Mouse (Mus musculus) embryonic facial prominence, embryonic 13.5 days (tissue): Measurements from ENCODE around the gene Olfr464. TPM values are rescaled to one million over a fixed set of nuclear protein-coding genes. Genes with fewer than 3 reads are reported as not detected.
"Not testable (repeated sequence)": the region's sequence is repeated elsewhere in the genome, so short reads cannot be mapped to it uniquely, and the experiment has no call there.

Source experiments
- ATAC-seq: fragments of 200-750 bp; cut with Nextera tagmentation; 2 replicates; pipeline ENCODE4 v1.8.0; 2017; ENCODE audit warnings: low read depth; ENCODE audit not compliant: insufficient number of reproducible peaks, insufficient read depth, low FRiP score, low TSS enrichment
- H3K27ac ChIP-seq: fragments of 300-500 bp; sonication (generic); 2 replicates; pipeline ENCODE4 v1.5.1; 2015; ENCODE audit warnings: moderate library complexity, mild to moderate bottlenecking, inconsistent platforms
- H3K27me3 ChIP-seq: fragments of 300-500 bp; sonication (generic); 2 replicates; pipeline ENCODE4 v1.6.1; 2015; ENCODE audit warnings: mild to moderate bottlenecking, inconsistent platforms
- H3K36me3 ChIP-seq: fragments of 300-500 bp; sonication (generic); 2 replicates; pipeline ENCODE4 v1.6.1; 2015; ENCODE audit warnings: mild to moderate bottlenecking, inconsistent platforms
- H3K4me1 ChIP-seq: fragments of 300-500 bp; sonication (generic); 2 replicates; pipeline ENCODE4 v1.6.1; 2015; ENCODE audit warnings: inconsistent platforms
- H3K4me2 ChIP-seq: fragments of 300-500 bp; sonication (generic); 2 replicates; pipeline ENCODE4 v1.6.1; 2015; ENCODE audit warnings: moderate library complexity, mild to moderate bottlenecking, inconsistent platforms
- H3K4me3 ChIP-seq: fragments of 300-500 bp; sonication (generic); 2 replicates; pipeline ENCODE4 v1.5.1; 2015; ENCODE audit warnings: mild to moderate bottlenecking, inconsistent platforms
- H3K9ac ChIP-seq: fragments of 300-500 bp; sonication (generic); 2 replicates; pipeline ENCODE4 v1.6.1; 2015; ENCODE audit warnings: mild to moderate bottlenecking, inconsistent platforms
- H3K9me3 ChIP-seq: fragments of 300-500 bp; sonication (generic); 2 replicates; pipeline ENCODE4 v1.6.1; 2016; ENCODE audit warnings: inconsistent platforms
- WGBS: fragments of 180-500 bp; shearing (Covaris S2); methylation state at CpG from one replicate; pipeline ENCODE4 v1.1.7; 2015; ENCODE audit warnings: mixed read lengths; 5-methylcytosine and 5-hydroxymethylcytosine counted together
- polyA plus RNA-seq: library from polyadenylated mRNA; unstranded; fragments of >200 nt; fragmentation: Nextera tagmentation; extraction: Ambion mirVana; gene quantifications from 2 replicates; pipeline ENCODE4 v1.2.1, GENCODE M21; 2015

Gene Olfr464
- polyA plus RNA-seq, 1 experiment from 2014 or later, result not detected

- Histone ChIP-seq H3K27me3 (no peaks in the 10 kb centered on the region), H3K4me1 (no peaks in the 10 kb centered on the region), H3K4me3 (no peak overlapping the region), H3K27ac (no peak overlapping the region), H3K4me2 (no peak overlapping the region), H3K9me3 (no peaks in the 10 kb centered on the region), H3K9ac (no peak overlapping the region), H3K36me3 (no peaks in the 10 kb centered on the region)
- no peak for ATAC-seq
- WGBS, result 84% methylated on average over 1 of the region's 1 CpGs
These were observed 4.8 kb downstream of the Olfr464 start for GRCm38 (mm10) chr11:87916005-87916404.

- H3K9ac ChIP-seq, result no peak overlapping the region
- 73% methylated on average over 3 of the region's 3 CpGs for WGBS
- no peak for ATAC-seq
- no peaks in the 10 kb centered on the region for H3K27me3 ChIP-seq
- H3K4me2 ChIP-seq, result no peak overlapping the region
- no peaks in the 10 kb centered on the region for H3K36me3 ChIP-seq
- H3K4me3 ChIP-seq, result no peak overlapping the region
- H3K27ac ChIP-seq, result no peak overlapping the region
- no peaks in the 10 kb centered on the region for H3K9me3 ChIP-seq
- no peaks in the 10 kb centered on the region for H3K4me1 ChIP-seq
These were observed 16.4 kb downstream of the Olfr464 start for GRCm38 (mm10) chr11:87904331-87904730.

- ATAC-seq, result no peak
- H3K9ac ChIP-seq, result no peak within 1 kb of the TSS
- no peak within 1 kb of the TSS for H3K4me2 ChIP-seq
These were observed 23.5 kb downstream of the Olfr464 start, which contains the start of gene Olfr463 for GRCm38 (mm10) chr11:87897287-87897686. Olfr463 (minus strand) TSS chr11:87897387.

DNA sequence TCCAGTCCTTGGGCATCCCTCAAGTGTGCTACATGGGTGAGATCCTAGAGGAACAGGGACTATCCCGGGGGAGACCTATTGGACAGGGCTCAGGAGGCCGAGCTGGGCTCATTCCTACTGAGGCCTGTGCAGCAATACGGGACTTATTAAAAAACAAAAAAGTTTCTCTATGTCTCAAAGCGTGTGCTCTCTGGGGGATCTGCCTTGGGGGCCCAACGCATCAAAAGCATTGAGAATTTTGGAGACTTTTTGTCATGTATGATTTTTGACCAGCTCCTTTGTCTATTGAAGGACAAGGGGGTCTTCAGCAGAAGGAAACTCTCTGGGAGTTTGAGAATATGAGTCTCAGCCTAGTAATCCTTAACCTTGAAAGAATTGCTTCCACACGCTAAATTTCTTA, 28.6 kb downstream of the Olfr464 start, which contains the start of gene Olfr462:
Olfr462 (minus strand) TSS at position 101 of the 400 bp plus-strand sequence.
- WGBS, result 89% methylated on average over 6 of the region's 6 CpGs
- no peak within 1 kb of the TSS for H3K4me2 ChIP-seq
- ATAC-seq, result no peak
- H3K4me3 ChIP-seq, result no peak within 1 kb of the TSS
- no peaks in the 10 kb centered on the region for H3K36me3 ChIP-seq
- H3K4me1 ChIP-seq, result no peaks in the 10 kb centered on the region
- no peaks in the 10 kb centered on the region; the same call in 1 of the 2 replicates for H3K27me3 ChIP-seq
- no peak within 1 kb of the TSS for H3K9ac ChIP-seq
- H3K27ac ChIP-seq, result no peak within 1 kb of the TSS
- H3K9me3 ChIP-seq, result no peaks in the 10 kb centered on the region

More at GRCm38 (mm10) chr11:87897287-87897686, 23.5 kb downstream of the Olfr464 start, which contains the start of gene Olfr463:
- H3K4me1 ChIP-seq, result no peaks in the 10 kb centered on the region
- no peak within 1 kb of the TSS for H3K4me3 ChIP-seq
- no peaks in the 10 kb centered on the region for H3K36me3 ChIP-seq
- H3K27me3 ChIP-seq, result no peaks in the 10 kb centered on the region
- no peaks in the 10 kb centered on the region for H3K9me3 ChIP-seq
- H3K27ac ChIP-seq, result no peak within 1 kb of the TSS

DNA sequence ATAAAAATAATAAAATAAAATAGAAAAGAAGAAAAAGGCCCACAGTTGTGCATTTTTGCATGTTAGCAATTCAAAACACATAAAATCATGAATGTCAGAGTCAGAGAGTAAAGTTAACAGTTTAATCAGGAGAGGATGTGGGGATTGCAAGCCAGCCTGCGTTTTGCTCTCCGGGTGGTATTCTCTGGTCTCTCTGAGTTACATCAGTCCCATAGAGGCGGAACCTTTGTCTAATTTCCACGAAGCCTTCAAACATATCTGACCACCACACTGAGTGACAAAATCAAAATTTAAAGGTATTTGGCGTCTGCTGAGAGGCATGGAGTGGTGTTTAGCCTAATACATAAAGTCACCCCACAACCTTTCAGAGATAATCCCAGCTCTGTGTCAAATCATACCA, 35.9 kb downstream of the Olfr464 start:
- H3K4me1 ChIP-seq, result no peaks in the 10 kb centered on the region
- H3K9ac ChIP-seq, result no peak overlapping the region
- 67% methylated on average over 5 of the region's 5 CpGs for WGBS
- no peaks in the 10 kb centered on the region; the same call in 1 of the 2 replicates for H3K27me3 ChIP-seq
- ATAC-seq, result no peak
- H3K4me2 ChIP-seq, result no peak overlapping the region
- no peak overlapping the region for H3K27ac ChIP-seq
- H3K36me3 ChIP-seq, result no peaks in the 10 kb centered on the region
- H3K9me3 ChIP-seq, result no peaks in the 10 kb centered on the region
- H3K4me3 ChIP-seq, result no peak overlapping the region

DNA sequence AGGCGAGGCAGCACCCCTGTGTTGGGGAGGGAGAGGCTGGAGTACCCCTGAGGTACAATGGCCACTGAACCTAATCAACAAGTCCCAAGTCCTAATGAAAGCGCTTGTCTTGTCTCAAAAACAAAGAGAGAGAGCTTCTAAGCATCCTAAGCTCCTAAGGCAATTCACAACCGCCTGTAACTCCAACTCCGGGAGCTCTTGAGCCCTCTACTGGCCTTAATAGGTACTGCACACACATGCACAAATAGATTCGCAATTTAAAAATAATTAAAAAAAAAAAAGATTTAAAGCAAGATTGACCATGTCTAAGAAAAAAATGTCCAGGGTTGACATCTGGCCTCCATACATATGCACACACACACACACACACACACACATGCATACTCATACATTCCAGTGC, 37.3 kb downstream of the Olfr464 start:
- Histone ChIP-seq H3K9ac (no peak overlapping the region), H3K36me3 (no peaks in the 10 kb centered on the region), H3K4me1 (no peaks in the 10 kb centered on the region), H3K4me2 (no peak overlapping the region), H3K27me3 (no peaks in the 10 kb centered on the region; the same call in 1 of the 2 replicates), H3K9me3 (no peaks in the 10 kb centered on the region), H3K27ac (no peak overlapping the region), H3K4me3 (no peak overlapping the region)
- 43% methylated on average over 5 of the region's 5 CpGs for WGBS
- ATAC-seq, result no peak

- no peak overlapping the region for H3K4me2 ChIP-seq
- ATAC-seq, result no peak
- H3K27me3 ChIP-seq, result no peaks in the 10 kb centered on the region
- no peaks in the 10 kb centered on the region for H3K36me3 ChIP-seq
- H3K4me1 ChIP-seq, result no peaks in the 10 kb centered on the region
- no peak overlapping the region for H3K4me3 ChIP-seq
- H3K9me3 ChIP-seq, result no peaks in the 10 kb centered on the region
- no peak overlapping the region for H3K9ac ChIP-seq
- 61% methylated on average over 4 of the region's 4 CpGs for WGBS
- H3K27ac ChIP-seq, result no peak overlapping the region
These were observed 39.1 kb downstream of the Olfr464 start for GRCm38 (mm10) chr11:87881714-87882113.

DNA sequence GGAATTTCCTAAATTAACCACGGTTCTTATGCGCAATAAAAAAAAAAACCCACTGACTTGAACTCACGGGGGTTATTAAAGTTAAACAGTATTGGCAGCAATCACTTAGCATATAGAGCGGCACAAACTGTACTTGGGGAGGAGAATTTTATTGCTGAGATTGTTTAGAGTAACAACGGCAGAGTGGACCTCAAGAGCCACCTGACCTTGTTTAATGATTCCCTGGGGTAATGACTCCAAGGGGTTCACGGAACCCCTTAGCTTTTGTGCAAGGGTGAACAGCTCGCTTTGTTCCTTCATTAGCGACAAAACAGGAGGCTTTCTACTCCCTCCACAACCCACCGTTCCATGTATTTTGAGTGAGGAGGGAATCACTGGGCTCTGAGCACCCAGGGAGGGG, 40.9 kb downstream of the Olfr464 start:
- Histone ChIP-seq H3K4me3 (no peak overlapping the region), H3K9ac (no peak overlapping the region), H3K4me1 (no peaks in the 10 kb centered on the region), H3K36me3 (no peaks in the 10 kb centered on the region), H3K27me3 (no peaks in the 10 kb centered on the region), H3K9me3 (no peaks in the 10 kb centered on the region), H3K27ac (no peak overlapping the region), H3K4me2 (no peak overlapping the region)
- WGBS, result 72% methylated on average over 9 of the region's 9 CpGs
- no peak for ATAC-seq

GRCm38 (mm10) chr11:87875436-87875835, 45.3 kb downstream of the Olfr464 start, which contains the start of gene Epx:
Epx (minus strand) TSS chr11:87875536.
- no peak within 1 kb of the TSS for H3K27ac ChIP-seq
- WGBS, result 82% methylated on average over 6 of the region's 6 CpGs
- no peak for ATAC-seq
- H3K9ac ChIP-seq, result no peak within 1 kb of the TSS
- no peaks in the 10 kb centered on the region for H3K9me3 ChIP-seq
- H3K4me3 ChIP-seq, result no peak within 1 kb of the TSS
- H3K27me3 ChIP-seq, result no peaks in the 10 kb centered on the region
- H3K4me2 ChIP-seq, result no peak within 1 kb of the TSS
- H3K4me1 ChIP-seq, result no peaks in the 10 kb centered on the region
- H3K36me3 ChIP-seq, result no peaks in the 10 kb centered on the region

GRCm38 (mm10) chr11:87871766-87872165, 49.0 kb downstream of the Olfr464 start:
- no peak overlapping the region for H3K4me3 ChIP-seq
- no peak for ATAC-seq
- H3K4me2 ChIP-seq, result no peak overlapping the region
- H3K27ac ChIP-seq, result no peak overlapping the region
- H3K36me3 ChIP-seq, result no peaks in the 10 kb centered on the region
- H3K9me3 ChIP-seq, result no peaks in the 10 kb centered on the region
- 36% methylated on average over 8 of the region's 8 CpGs for WGBS
- H3K27me3 ChIP-seq, result no peaks in the 10 kb centered on the region
- no peaks in the 10 kb centered on the region for H3K4me1 ChIP-seq
- no peak overlapping the region for H3K9ac ChIP-seq

GRCm38 (mm10) chr11:87870096-87870495, 50.7 kb downstream of the Olfr464 start:
- Histone ChIP-seq H3K9ac (no peak overlapping the region), H3K9me3 (no peaks in the 10 kb centered on the region), H3K27ac (no peak overlapping the region), H3K4me1 (no peaks in the 10 kb centered on the region), H3K27me3 (no peaks in the 10 kb centered on the region), H3K4me2 (no peak overlapping the region), H3K4me3 (no peak overlapping the region), H3K36me3 (no peaks in the 10 kb centered on the region)
- WGBS, result 60% methylated on average over 2 of the region's 2 CpGs
- no peak for ATAC-seq

- peaks cover 23% of the 10 kb centered on the region for H3K36me3 ChIP-seq
- not testable (repeated sequence) for H3K4me2 ChIP-seq, H3K4me3 ChIP-seq, H3K27me3 ChIP-seq, H3K4me1 ChIP-seq, H3K9me3 ChIP-seq, H3K9ac ChIP-seq, ATAC-seq, H3K27ac ChIP-seq
- 89% methylated on average over 1 of the region's 2 CpGs for WGBS
These were observed 53.9 kb downstream of the Olfr464 start for GRCm38 (mm10) chr11:87866891-87867290.
